Mouse (Mus musculus) limb, embryonic 10.5 days (tissue): ENCODE results near the gene Tmem35b. TPM values are rescaled to one million over a fixed set of nuclear protein-coding genes. Genes with fewer than 3 reads are reported as not detected.
"Not testable (repeated sequence)": the region's sequence is repeated elsewhere in the genome, so short reads cannot be mapped to it uniquely, and the experiment has no call there.

ENCODE experiments used
- DNase-seq: peaks from one replicate; pipeline ENCODE4 v3.0.0-alpha.2; 2017; ENCODE audit warnings: low spot score
- H3K27ac ChIP-seq: fragments of 300-500 bp; sonication (generic); 2 replicates; pipeline ENCODE4 v1.5.1; 2016; ENCODE audit warnings: mild to moderate bottlenecking
- H3K27me3 ChIP-seq: fragments of 300-500 bp; sonication (generic); 2 replicates; pipeline ENCODE4 v1.6.1; 2016; ENCODE audit warnings: low read depth, mild to moderate bottlenecking; ENCODE audit not compliant: poor library complexity, severe bottlenecking
- H3K36me3 ChIP-seq: fragments of 300-500 bp; sonication (generic); 2 replicates; pipeline ENCODE4 v1.6.1; 2016; ENCODE audit warnings: mild to moderate bottlenecking, moderate library complexity
- H3K4me1 ChIP-seq: fragments of 300-500 bp; sonication (generic); 2 replicates; pipeline ENCODE4 v1.6.1; 2016
- H3K4me3 ChIP-seq: fragments of 300-500 bp; sonication (generic); 2 replicates; pipeline ENCODE4 v1.5.1; 2016; ENCODE audit warnings: mild to moderate bottlenecking, moderate library complexity
- H3K9me3 ChIP-seq: fragments of 300-500 bp; sonication (generic); replicated peaks from 2 replicates; pipeline ENCODE4 v1.6.1; 2016; ENCODE audit warnings: mild to moderate bottlenecking
- WGBS: fragments of 180-500 bp; shearing (Covaris S2); methylation state at CpG from one replicate; pipeline ENCODE4 v1.1.7; 2016; 5-methylcytosine and 5-hydroxymethylcytosine counted together
- polyA plus RNA-seq: library from polyadenylated mRNA; unstranded; fragments of >200 nt; fragmentation: Nextera tagmentation; extraction: Ambion mirVana; gene quantifications from 2 replicates; pipeline ENCODE4 v1.2.1, GENCODE M21; 2016

Gene Tmem35b
- polyA plus RNA-seq, result 9.5 and 10.6 TPM in 2 replicates

- DNase-seq, result no peak
- WGBS, result 97% methylated on average over 5 of the region's 5 CpGs
- Histone ChIP-seq H3K27me3 (no peaks in the 10 kb centered on the region), H3K27ac (no peak within 1 kb of the TSS), H3K9me3 (no peaks in the 10 kb centered on the region), H3K4me1 (peaks cover 24% of the 10 kb centered on the region), H3K4me3 (no peak within 1 kb of the TSS), H3K36me3 (peaks cover 5% of the 10 kb centered on the region; the same call in 1 of the 2 replicates)
Observed at GRCm38 (mm10) chr4:127123391-127123790, at the start of gene Tmem35b. Gene Tmem35b (plus strand): TSS chr4:127123691.

- peaks cover 8% of the 10 kb centered on the region for H3K4me1 ChIP-seq
- no peak for DNase-seq
- H3K27me3 ChIP-seq, result no peaks in the 10 kb centered on the region
- no peaks in the 10 kb centered on the region for H3K9me3 ChIP-seq
- H3K36me3 ChIP-seq, result no peaks in the 10 kb centered on the region
- no peak overlapping the region for H3K4me3 ChIP-seq
- no peak overlapping the region for H3K27ac ChIP-seq
- 69% methylated on average over 1 of the region's 1 CpGs for WGBS
Observed at GRCm38 (mm10) chr4:127074915-127075314, 48.6 kb upstream of the Tmem35b start.

GRCm38 (mm10) chr4:127076875-127077548, 46.5 kb upstream of the Tmem35b start, which contains the start of gene Zmym6:
Gene Zmym6 (plus strand): TSS chr4:127077383.
- Histone ChIP-seq H3K4me1 (peaks cover 8% of the 10 kb centered on the region), H3K4me3 (peak within 1 kb of the TSS; percentile 69), H3K27ac (peak within 1 kb of the TSS; percentile 91), H3K9me3 (no peaks in the 10 kb centered on the region), H3K36me3 (no peaks in the 10 kb centered on the region), H3K27me3 (no peaks in the 10 kb centered on the region)
- DNase-seq, result peak; percentile 97
- under 1% methylated on average over 46 of the region's 46 CpGs for WGBS

- 35% methylated on average over 1 of the region's 1 CpGs for WGBS
- no peak for DNase-seq
- Histone ChIP-seq H3K27ac (no peak overlapping the region), H3K9me3 (no peaks in the 10 kb centered on the region), H3K4me3 (no peak overlapping the region), H3K4me1 (peaks cover 8% of the 10 kb centered on the region), H3K36me3 (0 out of 2 replicates have a peak, but pooled peaks cover 2% of the 10 kb centered on the region), H3K27me3 (no peaks in the 10 kb centered on the region)
Observed at GRCm38 (mm10) chr4:127080806-127081205, 42.7 kb upstream of the Tmem35b start.

- 88% methylated on average over 2 of the region's 2 CpGs for WGBS
Observed at GRCm38 (mm10) chr4:127083131-127083530, 40.4 kb upstream of the Tmem35b start.

GRCm38 (mm10) chr4:127085761-127086160, 37.7 kb upstream of the Tmem35b start:
- H3K4me1 ChIP-seq, result no peaks in the 10 kb centered on the region
- WGBS, result 97% methylated on average over 1 of the region's 1 CpGs
- no peak overlapping the region for H3K4me3 ChIP-seq
- H3K9me3 ChIP-seq, result no peaks in the 10 kb centered on the region
- no peak for DNase-seq
- no peak overlapping the region for H3K27ac ChIP-seq
- H3K36me3 ChIP-seq, result peaks cover 24% of the 10 kb centered on the region
- no peaks in the 10 kb centered on the region for H3K27me3 ChIP-seq

More at GRCm38 (mm10) chr4:127083131-127083530, 40.4 kb upstream of the Tmem35b start:
- H3K36me3 ChIP-seq, result peaks cover 2% of the 10 kb centered on the region; the same call in 1 of the 2 replicates
- no peaks in the 10 kb centered on the region for H3K4me1 ChIP-seq
- no peak for DNase-seq
- H3K27ac ChIP-seq, result no peak overlapping the region
- no peak overlapping the region for H3K4me3 ChIP-seq
- no peaks in the 10 kb centered on the region for H3K27me3 ChIP-seq
- H3K9me3 ChIP-seq, result no peaks in the 10 kb centered on the region

- Histone ChIP-seq H3K4me1 (no peaks in the 10 kb centered on the region), H3K27me3 (no peaks in the 10 kb centered on the region), H3K36me3 (peaks cover 44% of the 10 kb centered on the region), H3K4me3 (no peak overlapping the region), H3K9me3 (no peaks in the 10 kb centered on the region), H3K27ac (no peak overlapping the region)
- DNase-seq, result no peak
- WGBS, result 92% methylated on average over 1 of the region's 1 CpGs
Observed at GRCm38 (mm10) chr4:127091188-127091587, 32.3 kb upstream of the Tmem35b start.

GRCm38 (mm10) chr4:127095090-127095489, 28.4 kb upstream of the Tmem35b start:
- Histone ChIP-seq H3K36me3 (peaks cover 25% of the 10 kb centered on the region), H3K27me3 (no peaks in the 10 kb centered on the region), H3K9me3 (no peaks in the 10 kb centered on the region), H3K4me3 (no peak overlapping the region), H3K27ac (no peak overlapping the region), H3K4me1 (no peaks in the 10 kb centered on the region)
- no peak for DNase-seq
- 91% methylated on average over 4 of the region's 4 CpGs for WGBS

GRCm38 (mm10) chr4:127099552-127099951, 23.9 kb upstream of the Tmem35b start:
- not testable (repeated sequence) for H3K27me3 ChIP-seq, H3K4me3 ChIP-seq, H3K27ac ChIP-seq, H3K9me3 ChIP-seq, H3K4me1 ChIP-seq, DNase-seq
- H3K36me3 ChIP-seq, result peaks cover 17% of the 10 kb centered on the region
- 81% methylated on average over 2 of the region's 2 CpGs for WGBS

- Histone ChIP-seq H3K4me1 (no peaks in the 10 kb centered on the region), H3K9me3 (no peaks in the 10 kb centered on the region), H3K27ac (no peak overlapping the region), H3K4me3 (no peak overlapping the region), H3K27me3 (no peaks in the 10 kb centered on the region), H3K36me3 (peaks cover 27% of the 10 kb centered on the region)
- WGBS, result 93% methylated on average over 4 of the region's 4 CpGs
- no peak for DNase-seq
Observed at GRCm38 (mm10) chr4:127107566-127107965, 15.9 kb upstream of the Tmem35b start.

- Histone ChIP-seq H3K36me3 (peaks cover 28% of the 10 kb centered on the region), H3K4me1 (no peaks in the 10 kb centered on the region), H3K27me3 (no peaks in the 10 kb centered on the region), H3K4me3 (no peak overlapping the region), H3K27ac (no peak overlapping the region), H3K9me3 (no peaks in the 10 kb centered on the region)
- 76% methylated on average over 4 of the region's 4 CpGs for WGBS
- DNase-seq, result no peak
Observed at GRCm38 (mm10) chr4:127110570-127110969, 12.9 kb upstream of the Tmem35b start.

GRCm38 (mm10) chr4:127124331-127124730, 840 bp downstream of the Tmem35b start:
- Histone ChIP-seq H3K4me1 (peaks cover 24% of the 10 kb centered on the region), H3K27me3 (no peaks in the 10 kb centered on the region), H3K36me3 (peaks cover 14% of the 10 kb centered on the region), H3K4me3 (no peak overlapping the region), H3K27ac (no peak overlapping the region), H3K9me3 (no peaks in the 10 kb centered on the region)
- 94% methylated on average over 1 of the region's 1 CpGs for WGBS
- DNase-seq, result no peak

- peak; percentile 91 for DNase-seq
- WGBS, result 2% methylated on average over 35 of the region's 35 CpGs
- H3K27ac ChIP-seq, result peak overlapping the region; percentile 83
Observed at GRCm38 (mm10) chr4:127125834-127126463, 2.5 kb downstream of the Tmem35b start.

More at GRCm38 (mm10) chr4:127125834-127126463, 2.5 kb downstream of the Tmem35b start:
- no peaks in the 10 kb centered on the region for H3K9me3 ChIP-seq
- H3K4me3 ChIP-seq, result peak overlapping the region; percentile 72
- peaks cover 24% of the 10 kb centered on the region for H3K4me1 ChIP-seq
- H3K27me3 ChIP-seq, result no peaks in the 10 kb centered on the region
- H3K36me3 ChIP-seq, result peaks cover 15% of the 10 kb centered on the region
